Mouse (Mus musculus): ENCODE results near the gene Zfp536.

The Zfp536 gene

DNA sequence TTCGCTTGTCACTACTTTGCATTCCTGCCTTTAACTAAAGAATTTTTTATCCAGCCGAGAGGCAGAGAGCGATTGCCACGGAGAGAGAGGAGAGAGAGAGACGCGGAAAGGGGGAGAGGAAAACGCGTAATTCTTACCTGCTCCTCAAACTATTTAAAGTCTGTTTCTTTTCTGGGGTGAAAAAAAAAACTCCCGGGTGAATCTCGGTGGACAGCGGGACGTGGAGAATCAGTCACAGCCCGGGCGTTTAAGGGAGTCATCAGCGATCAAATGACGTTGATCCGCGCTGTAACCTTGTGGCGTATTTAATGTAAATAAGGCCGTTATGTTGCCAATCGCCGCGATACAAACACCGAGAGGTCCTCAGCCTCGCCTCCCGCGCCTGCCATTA is at the start of gene Zfp536:
Gene Zfp536, minus strand, starts transcription at position 330 of the 391 bp plus-strand sequence.
- no peak for DNase-seq

DNA sequence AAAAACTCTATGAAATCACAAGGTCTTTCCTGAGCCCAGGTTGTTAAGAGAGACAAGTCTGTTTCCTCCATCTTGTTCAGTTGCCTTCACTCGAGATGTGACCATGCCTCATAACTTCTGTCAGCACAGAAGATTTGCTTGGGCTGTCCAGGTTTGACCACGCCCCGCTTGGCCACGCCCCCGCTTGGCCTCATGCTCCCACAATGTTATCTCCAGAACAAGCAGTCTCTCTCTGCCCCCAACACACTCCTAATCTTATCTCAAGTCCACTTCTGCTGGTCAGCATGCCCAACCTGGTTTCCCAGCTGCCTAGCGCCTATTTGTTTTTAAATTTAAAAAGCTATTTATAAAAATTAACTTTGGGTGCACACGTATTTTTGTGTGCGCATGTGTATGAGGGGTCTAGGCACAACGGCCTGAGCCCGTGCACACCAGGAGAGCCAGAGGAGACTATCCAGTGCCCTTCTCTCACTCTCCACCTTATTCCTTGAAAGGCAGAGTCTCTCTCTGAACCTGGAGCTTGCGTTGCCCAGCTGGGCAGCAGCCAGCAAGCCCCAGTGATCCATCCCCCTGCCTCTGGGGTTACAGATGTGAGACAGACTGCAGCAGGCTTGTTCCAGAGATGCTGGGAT is 47.3 kb upstream of the Zfp536 start:
- no peak for DNase-seq

DNA sequence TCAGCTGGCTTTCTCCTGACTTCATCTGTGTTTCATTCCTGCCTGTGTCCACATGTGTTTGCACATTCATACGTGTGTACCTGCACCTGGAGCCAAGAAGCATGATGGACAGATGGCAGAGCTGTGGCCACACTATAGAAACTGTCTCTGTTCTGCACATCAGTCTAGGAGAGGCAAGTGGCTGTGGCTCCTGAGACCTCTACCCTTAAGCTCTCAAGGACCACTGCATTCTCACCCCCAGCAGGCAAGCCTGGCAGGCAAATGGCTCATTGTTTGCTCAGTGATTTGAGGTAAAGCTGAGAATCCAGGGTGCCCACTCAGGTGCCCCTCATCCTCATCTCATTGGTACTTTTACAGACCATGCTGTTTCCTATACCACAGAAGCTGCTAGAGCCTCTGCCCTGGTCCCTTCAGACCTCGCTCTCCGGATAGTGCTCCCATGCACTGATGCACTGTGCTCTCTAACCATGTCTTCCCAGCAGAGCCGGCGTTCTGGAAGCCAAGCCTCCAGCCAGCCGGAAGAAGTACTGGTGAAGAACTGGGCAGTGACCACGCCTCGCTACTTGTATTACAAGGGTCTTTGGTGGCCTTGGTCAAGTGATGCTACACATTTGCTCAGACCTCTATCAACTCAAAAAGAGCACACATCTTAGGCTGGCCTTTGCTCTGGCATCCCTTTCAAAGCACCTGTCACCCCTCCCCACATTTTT is 45.3 kb upstream of the Zfp536 start:
- DNase-seq = no peak

DNA sequence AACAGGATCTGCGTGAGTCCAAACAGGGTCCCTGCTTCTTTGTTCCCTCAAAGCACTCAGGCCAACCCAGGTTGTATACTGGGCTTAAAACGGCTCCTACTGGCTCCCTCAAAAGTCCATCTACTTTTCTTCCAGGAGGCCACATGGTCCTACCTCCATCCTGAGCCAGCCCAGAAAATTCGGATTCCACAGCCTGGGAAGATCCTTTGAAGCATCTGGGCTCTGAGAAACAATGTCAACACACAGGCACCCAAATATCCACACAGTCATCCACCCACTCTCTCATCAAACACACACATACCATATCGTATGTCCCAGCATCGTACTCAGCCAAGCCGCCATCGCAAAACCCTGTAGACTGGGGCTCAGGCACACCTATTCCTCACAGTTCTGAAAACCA is 43.5 kb upstream of the Zfp536 start:
- no peak for DNase-seq

DNA sequence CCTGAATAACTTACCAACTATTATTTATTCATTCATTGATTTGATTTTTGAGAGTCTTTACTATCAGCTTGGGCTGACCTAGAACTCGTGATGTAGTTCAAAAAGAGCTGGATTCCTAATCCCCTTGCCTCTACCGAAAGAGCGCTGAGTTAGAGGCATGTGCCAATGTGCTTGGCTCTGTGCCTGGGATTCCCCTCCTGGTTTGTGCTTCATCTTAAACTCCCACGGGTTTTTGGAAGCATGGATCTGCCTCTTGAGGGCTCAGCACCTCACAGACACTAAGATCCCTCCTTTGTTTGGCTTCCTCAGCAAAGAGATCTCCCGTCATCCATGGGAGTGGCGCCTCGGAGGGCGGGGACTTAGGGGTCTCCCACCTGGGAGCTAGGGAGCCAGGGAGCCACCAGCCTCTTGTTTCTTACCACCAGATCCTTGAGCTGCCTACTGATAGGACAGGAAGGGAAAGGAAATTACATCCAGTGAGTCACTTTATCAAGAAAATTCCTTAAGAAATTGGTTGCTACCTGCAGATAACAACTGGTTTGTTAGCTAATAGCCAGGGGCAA is 41.5 kb upstream of the Zfp536 start:
- DNase-seq = no peak

DNA sequence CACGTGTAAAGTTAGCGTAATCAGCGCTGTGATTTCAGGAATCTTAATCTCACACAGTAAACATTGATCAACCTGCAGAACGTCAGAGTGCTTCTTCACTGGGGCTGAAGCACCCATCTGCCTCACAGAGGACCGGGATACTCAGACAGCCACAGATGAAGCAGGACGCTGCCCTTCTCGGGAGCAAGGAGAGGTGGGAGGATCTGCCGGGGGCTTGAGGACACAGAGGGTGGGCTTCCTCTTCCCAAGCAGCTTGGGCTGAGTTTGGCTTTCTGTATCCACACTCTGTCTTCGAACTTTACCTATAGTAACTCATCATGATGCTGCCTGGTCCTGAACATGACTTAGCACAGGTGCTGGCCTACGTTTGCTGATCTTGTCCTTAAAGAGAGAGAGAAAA is 40.2 kb upstream of the Zfp536 start:
- no peak for DNase-seq

DNA sequence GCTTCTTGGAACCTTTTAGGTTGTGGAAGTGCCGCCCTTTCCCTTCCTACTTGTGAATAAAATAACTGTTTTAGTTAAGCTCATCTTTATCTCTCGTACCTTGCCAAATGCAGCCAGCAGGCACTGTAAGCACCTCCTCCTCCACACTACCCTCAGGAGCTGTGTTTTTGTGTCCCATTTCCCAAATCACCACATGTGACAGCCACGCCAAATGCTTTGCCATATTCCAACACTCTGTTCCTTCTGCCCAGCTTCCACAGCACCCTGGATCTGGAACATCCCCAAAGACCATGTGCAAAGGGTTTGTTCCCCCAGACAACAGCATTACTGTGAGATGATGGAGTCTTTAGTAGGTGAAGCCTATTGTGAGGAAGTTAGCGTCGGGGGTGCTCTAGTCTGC is 36.5 kb upstream of the Zfp536 start:
- no peak for DNase-seq

DNA sequence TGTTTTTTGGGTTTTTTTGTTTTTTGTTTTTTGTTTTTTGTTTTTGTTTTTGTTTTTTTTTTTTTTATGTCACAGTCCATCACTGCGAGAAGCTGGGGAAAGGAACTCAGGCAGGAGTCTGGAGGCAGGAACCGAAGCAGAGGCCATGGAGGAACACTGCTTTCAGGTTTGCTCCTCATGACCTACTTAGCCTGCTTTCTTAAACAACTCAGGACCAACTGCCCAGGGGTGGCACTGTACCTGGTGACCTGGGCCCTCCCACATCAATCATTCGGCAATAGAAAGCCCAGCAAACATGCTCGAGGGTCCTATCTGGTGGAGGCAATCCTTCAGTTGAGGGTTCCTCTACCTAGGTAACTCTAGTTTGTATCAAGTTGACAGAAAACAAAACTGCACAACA is 35.6 kb upstream of the Zfp536 start:
- no peak for DNase-seq

DNA sequence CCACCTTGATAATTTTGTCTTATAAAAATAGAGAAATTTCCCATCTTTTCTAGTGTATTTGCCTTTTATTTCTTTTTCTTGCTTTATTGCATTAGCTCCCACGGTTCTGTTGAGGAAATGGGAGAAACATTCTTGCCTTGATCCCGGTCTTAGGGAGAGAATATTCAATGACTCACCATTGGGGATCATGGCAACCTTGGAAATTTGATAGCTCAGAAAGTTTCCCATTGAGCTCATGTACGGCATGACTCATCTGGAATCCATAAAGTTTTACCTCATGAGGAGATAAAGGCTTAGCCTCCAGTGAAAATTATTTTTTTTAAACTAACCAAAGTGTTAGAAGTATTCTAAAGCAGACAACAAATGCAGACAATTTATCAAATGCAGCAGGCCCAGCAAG is 27.7 kb upstream of the Zfp536 start:
- no peak for DNase-seq

DNA sequence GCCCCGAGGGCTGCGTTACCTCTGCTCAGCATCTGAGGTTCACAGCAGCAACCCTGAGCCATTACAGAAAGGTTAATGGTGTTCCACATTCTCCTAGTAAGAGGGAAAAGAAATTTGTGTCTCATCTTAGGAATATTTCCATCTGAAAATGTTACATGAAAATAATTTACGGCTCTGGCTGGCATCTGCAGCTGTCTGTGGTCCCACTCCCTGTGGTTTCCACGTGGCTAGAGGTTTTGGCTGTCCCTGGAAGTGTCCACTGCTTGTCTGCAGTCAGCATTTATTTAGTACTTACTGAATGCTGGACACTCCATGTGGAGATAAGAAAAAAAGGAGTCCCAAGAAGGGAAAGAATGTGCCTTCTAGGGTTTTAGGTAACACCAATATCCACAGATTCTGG is 15.3 kb upstream of the Zfp536 start:
- no peak for DNase-seq

DNA sequence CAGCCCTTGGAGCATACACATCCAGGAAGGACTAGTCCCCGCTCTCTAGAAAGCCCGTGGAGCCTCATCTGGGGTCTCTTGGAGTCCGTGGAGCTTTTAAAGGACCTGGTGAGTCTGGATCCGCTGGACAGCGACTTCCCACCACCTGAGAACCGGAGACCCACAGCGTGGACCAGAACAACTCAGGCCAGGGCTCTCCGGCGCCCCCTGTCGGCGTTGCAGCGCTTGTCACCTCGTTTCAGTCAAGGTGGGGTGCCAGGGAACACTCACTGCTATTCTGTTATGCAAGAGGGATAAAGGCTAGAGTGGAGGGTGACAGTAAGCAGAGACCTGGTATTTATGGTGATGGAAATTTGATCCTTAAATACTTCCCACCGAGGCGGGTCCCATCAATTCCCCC is 2.1 kb upstream of the Zfp536 start:
- DNase-seq = no peak

DNA sequence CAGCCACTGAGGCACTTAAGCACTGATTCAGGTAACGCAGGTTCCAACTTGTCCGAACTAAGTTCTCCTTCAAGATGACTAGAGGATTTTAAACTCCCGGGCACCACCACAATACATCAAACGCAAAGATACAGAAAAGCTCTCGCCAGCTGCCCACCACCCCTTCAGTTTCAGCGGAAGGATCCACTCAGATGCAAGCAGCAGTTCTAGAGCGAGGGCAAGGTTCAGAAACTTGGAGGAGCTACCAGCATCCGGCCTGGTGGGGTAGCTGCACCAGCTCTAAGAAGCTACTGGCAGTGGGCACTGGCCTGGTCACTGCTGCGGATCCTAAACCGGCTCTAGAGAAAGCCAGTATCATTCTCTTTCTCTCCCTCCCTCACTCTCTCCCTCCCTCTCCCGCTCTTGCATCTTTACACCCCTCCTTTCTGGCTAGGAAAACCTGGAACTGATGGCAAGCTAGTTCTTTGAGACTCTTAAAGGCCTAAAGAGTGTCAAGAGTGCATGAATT is 1.1 kb upstream of the Zfp536 start:
- no peak for DNase-seq

DNA sequence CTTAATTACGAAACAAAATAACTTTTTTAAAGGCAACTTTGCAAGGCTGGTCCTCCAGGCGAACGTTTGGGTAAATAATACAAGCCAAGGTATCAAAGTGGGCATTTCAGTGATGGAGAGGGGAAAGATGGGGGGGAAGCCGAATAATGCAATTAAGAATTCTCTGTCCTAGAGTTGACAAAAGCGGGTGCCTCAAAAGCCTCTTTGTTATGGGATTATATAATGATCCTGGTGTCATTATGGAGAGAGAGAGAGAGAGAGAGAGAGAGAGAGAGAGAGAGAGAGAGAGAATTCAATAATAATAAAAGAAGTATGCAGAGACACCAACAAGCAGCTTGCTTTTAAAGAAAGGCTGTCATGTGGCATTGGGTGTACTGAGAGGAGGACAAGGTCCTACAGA is 465 bp upstream of the Zfp536 start:
- DNase-seq = no peak

DNA sequence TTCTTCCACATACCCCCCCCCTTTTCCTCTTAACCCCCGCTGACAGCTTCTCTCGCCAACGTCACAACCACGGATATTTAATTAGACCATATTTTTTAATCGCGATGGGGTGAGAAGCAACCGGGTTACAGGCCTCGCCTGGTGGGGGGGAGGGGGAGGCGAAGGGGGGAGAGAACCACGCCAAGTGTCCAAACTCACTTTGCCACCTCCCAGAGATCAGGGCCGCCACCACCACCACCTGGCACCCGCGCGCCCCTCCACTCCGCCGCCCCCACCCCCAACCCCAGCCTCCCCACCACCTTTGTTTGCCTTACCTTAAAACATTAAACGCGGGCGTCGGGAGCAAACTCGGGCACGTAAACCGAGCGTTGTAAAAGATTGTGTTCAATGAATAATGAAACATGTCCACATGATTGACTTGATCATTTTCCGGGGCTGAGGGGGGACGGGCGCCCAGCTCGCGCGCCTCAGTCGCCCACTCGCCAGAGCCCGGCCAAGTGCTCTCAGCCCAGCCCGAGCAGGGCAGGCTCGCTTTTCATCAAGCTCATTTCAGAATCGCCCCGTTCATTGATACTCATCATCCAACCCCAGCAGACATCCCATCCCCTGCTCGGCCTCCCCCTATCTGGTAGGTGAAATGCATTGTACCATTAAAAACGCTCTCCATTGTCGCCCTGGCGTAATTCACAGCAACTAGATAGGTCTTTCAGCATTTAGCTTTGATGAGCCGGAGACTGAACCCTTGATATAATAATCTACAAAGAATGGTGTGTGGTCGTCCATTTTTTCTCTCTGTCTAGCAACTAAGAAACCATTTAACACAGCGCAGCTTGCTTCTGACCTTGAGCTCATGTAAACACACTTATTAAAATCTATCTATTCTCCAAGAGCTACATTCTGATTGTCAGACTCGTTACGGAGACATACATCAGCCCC is 797 bp downstream of the Zfp536 start:
- peak; percentile 39 for DNase-seq

DNA sequence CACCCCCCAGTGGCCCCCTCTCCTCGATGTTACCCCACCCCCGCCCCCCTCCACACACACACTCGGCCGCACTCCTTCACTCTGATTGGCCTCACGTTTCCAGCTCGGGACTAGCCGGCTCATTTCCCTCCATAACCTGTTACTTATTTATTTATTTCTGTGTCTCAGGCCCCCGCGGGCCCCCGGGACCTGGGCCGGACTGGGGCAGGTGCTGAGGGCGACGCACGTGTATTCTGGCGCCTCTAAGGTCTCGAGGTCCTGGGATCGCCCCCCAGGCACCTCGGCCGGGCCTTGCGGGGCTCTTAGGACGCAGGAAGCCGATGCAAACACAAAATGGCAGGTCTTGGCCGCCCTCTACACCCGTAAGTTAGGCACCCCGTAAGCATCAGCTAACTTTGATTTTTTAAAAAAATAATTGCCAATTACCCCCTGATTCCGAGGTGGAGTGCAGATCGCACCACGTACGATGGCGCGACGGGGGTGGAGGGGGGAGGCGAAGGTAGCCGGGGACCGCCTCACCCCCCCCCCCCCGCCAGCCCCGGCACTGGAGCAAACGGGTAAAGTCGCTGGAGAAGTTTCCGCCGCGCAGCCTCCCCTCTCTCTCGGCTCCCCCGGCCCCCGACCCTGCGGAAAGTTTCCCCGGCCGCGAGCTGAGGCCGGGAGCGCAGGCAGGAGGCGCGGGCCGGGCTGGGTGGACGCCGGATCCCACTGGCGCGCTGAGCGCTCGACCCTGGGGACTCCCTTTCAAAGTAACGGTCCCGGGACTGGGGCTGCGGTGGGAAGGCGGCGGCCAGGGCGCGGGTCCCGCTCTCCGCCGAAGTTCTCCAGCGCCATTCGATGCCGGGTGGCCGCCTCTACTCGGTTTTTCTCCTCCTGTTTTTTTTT is 1.7 kb downstream of the Zfp536 start:
- DNase-seq = no peak

DNA sequence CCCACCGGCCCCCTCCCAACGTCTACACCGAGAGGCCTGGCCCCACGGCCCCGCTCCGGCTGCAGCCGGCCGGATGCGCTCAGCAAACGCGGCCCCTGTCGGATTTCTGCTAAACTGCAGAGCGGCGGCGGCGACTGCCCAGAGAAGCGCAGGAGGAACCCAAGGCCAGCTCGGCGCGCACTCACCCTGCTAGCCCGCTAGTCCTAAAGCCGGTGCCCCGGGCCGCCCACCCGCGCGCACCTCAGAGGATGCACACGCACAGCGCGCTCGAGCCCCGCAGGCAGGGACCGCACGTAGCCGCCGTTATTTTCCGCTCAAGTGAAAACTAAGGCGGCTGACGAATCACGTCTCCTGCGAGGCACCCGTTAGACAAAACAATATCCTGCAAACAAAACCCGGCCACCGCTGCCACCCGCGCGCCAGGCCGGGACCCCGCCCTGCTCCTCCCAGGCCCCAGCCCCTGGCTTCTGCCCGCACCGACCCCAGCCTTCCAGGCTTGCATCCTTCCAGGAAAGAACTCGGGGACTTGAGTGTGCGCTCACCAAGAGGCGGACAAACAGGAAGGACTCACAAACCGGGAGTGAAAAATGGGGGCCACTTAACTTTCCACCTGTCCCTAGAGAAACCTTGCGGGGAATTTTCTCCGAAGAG is 2.9 kb downstream of the Zfp536 start:
- DNase-seq = peak; percentile 79

DNA sequence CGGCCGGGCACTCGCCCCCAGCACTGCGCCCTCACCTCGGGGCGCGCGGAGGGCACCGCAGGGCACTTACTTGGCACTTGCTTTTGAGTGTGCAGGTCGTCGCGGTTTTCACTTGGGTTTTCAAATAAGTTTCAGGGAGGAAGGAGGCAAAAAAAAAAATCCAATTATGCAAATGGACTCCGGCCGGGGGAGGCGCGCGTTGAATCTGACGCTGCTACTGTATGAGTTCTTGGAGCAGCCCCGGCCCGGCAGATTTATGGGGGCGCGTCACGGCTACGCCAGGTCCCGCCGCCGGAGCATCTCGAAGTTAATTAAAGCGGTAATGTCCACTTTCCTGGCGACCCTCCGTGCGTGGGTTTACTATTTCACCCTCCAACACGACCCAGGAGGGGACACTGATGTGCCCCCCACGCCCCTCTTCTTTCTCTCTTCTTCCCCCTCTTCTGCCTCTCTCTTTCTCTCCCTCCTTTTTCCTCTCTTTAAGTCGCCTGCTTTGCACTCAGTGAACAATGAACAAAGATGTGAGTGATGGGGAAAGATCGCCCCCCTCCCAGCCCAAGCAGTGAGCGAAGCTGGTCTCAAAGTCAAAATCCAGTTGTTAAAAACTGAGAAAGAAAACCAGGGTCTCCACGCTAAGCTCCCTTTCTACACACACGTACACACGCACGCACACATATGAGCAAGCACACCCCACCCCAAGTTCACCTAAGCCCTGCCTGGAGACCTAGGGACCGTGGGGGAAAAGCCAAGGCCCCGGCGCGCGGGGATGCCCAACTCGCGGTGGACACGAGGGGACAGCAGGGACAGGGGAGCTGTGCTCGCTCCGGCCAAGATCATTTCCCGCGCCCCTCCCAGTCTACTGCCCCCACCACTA is 3.7 kb downstream of the Zfp536 start:
- DNase-seq = peak; percentile 27

DNA sequence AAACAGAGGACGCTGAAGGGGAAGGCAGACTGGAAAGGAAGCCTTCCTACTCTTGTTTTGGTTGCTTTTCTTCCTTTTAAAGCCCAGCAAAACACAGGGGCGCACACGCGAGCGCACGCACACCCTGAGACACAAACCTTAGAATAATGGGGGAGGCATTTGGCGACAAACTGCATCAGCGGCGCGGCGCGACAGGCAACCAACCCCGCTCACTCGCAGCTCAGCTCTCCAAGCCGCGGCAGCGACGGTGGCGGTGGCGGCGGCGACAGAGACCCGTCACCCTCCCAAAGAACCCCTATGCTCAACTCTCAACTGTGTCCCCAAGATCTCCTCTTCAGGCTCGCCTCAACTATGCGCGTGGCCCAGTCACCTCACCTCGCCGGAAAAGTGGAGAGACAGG is 4.4 kb downstream of the Zfp536 start:
- DNase-seq = peak; percentile 31

DNA sequence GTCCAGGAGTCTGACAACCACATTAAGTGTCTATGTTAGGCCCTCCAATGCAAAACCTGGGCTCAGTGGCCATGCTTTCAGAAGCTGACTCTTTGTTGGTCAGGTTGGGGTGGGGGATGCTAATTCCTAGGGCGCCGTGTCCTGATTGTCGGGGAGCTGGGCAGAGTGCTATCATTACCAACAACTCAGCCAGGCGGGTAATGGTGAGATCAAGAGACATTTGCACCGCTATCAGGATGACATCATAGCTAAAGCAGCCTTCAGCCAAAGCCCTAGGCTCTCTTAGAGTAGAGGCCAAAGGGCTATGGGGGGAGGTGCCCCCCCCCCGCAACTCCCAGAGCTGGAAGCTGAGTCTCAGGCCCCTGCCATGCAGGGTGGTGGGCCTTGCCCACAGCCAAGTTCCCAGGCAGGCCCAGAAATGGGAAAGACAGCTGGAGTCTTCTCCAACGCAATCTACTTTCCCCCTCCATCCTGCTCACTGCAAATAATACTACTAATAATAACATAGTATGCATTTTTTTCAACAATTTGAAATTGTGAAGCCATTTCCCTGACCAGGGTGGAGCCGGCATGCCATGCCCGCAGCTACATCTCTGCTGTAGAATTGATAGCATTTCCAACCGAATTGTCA is 5.0 kb downstream of the Zfp536 start:
- no peak for DNase-seq

DNA sequence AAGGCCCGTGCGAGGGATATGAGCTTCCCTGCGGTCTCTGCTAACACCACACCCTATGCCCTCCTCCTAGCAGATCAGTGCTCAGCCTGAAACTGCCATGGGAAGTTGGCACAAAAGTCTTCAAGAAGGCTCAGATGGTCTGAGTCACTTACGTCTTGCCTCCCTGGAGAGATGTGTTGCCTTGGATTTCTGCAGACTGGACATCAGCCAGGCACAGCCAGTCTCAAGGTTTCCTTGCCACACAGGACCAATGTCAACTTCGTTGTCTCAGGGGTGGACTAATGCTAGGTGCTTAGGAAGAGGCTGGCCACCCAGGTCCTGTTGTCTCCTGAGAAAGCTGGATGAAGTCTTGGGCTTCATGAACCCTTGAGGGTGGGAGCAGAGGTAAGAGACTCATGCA is 14.6 kb downstream of the Zfp536 start:
- DNase-seq = no peak

Measured in right cerebral cortex, postnatal 25 days (tissue).